Mouse (Mus musculus) forebrain, embryonic 13.5 days (tissue): ENCODE measurements around the gene Eaf2. TPM values are rescaled to one million over a fixed set of nuclear protein-coding genes. Genes with fewer than 3 reads are reported as not detected.

Experiments
- ATAC-seq: fragments of 200-750 bp; cut with Nextera tagmentation; 2 replicates; pipeline ENCODE4 v1.8.0; 2017
- H3K27ac ChIP-seq: fragments of 300-500 bp; sonication (generic); 2 replicates; pipeline ENCODE4 v1.5.1; 2015; ENCODE audit warnings: inconsistent platforms, mild to moderate bottlenecking, moderate library complexity
- H3K27me3 ChIP-seq: fragments of 300-500 bp; sonication (generic); 2 replicates; pipeline ENCODE4 v1.6.1; 2015; ENCODE audit warnings: mild to moderate bottlenecking, inconsistent platforms
- H3K36me3 ChIP-seq: fragments of 300-500 bp; sonication (generic); 2 replicates; pipeline ENCODE4 v1.6.1; 2015; ENCODE audit warnings: mild to moderate bottlenecking, inconsistent platforms; ENCODE audit not compliant: poor library complexity, severe bottlenecking
- H3K4me1 ChIP-seq: fragments of 300-500 bp; sonication (generic); 2 replicates; pipeline ENCODE4 v1.6.1; 2015; ENCODE audit warnings: inconsistent platforms
- H3K4me2 ChIP-seq: fragments of 300-500 bp; sonication (generic); 2 replicates; pipeline ENCODE4 v1.6.1; 2015; ENCODE audit warnings: inconsistent platforms, mild to moderate bottlenecking, moderate library complexity
- H3K4me3 ChIP-seq: fragments of 300-500 bp; sonication (generic); 2 replicates; pipeline ENCODE4 v1.5.1; 2015; ENCODE audit warnings: mild to moderate bottlenecking, inconsistent platforms
- H3K9ac ChIP-seq: fragments of 300-500 bp; sonication (generic); 2 replicates; pipeline ENCODE4 v1.6.1; 2015; ENCODE audit warnings: mild to moderate bottlenecking, inconsistent platforms
- H3K9me3 ChIP-seq: fragments of 300-500 bp; sonication (generic); replicated peaks from 2 replicates; pipeline ENCODE4 v1.6.1; 2016; ENCODE audit warnings: inconsistent platforms
- WGBS: fragments of 180-500 bp; shearing (Covaris S2); methylation state at CpG from one replicate; pipeline ENCODE4 v1.1.7; 2015; 5-methylcytosine and 5-hydroxymethylcytosine counted together
- microRNA-seq: library from miRNA; unstranded; fragments of <30 nt; microRNA quantifications from one replicate; pipeline ENCODE4, GENCODE M21; 2016
- polyA plus RNA-seq: library from polyadenylated mRNA; unstranded; fragments of >200 nt; fragmentation: Nextera tagmentation; extraction: Ambion mirVana; gene quantifications from 2 replicates; pipeline ENCODE4 v1.2.1, GENCODE M21; 2015

Eaf2 gene
- polyA plus RNA-seq, 1 experiment from 2014 or later, result 0.99 TPM

DNA sequence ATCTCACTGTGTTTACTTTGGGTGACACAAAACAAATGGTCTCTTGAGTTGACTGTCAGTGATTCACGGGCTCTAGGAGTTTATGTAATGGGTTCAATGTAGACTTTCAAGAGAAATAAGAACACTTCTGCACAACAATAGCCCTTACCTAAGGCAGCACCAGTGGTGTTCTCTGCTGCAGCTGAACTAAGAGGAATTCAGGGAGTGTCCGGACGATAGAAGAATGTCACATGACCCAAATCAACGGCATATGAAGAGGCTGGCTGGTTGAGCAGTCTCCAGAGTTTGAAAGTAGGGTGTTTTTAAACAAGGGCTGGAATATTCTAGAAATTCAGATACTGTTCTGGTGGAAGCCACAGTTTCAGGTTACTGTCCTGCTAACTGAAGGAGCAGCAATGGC is 127.7 kb downstream of the Eaf2 start:
- no peaks in the 10 kb centered on the region for H3K9me3 ChIP-seq
- H3K27me3 ChIP-seq, result no peaks in the 10 kb centered on the region
- H3K27ac ChIP-seq, result no peak overlapping the region
- no peaks in the 10 kb centered on the region for H3K4me1 ChIP-seq
- no peak overlapping the region for H3K4me3 ChIP-seq
- no peak for ATAC-seq
- H3K36me3 ChIP-seq, result no peaks in the 10 kb centered on the region
- H3K4me2 ChIP-seq, result no peak overlapping the region
- 86% methylated on average over 4 of the region's 4 CpGs for WGBS
- no peak overlapping the region for H3K9ac ChIP-seq

DNA sequence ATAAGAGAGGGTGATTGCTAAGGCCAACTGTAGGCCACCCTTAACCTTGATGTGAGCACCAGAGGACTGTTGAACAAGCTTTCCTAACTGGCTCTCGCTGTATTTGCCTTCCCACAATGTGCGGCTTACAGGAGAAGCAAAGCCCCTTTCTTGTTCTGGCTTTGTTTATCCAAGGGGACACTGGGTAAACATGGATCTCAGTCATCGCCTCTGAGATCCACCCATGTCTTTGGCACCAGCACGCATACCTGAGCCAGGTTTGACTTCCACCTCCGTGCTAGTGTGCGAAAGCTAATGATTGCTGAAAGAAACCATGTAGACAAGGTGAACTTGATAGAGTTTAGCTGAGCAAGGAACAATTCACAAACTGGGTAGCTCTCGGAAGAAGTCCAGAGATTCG is 131.2 kb downstream of the Eaf2 start:
- Histone ChIP-seq H3K4me2 (no peak overlapping the region), H3K27ac (no peak overlapping the region), H3K4me1 (no peaks in the 10 kb centered on the region), H3K4me3 (no peak overlapping the region), H3K9ac (no peak overlapping the region), H3K9me3 (no peaks in the 10 kb centered on the region), H3K27me3 (no peaks in the 10 kb centered on the region), H3K36me3 (no peaks in the 10 kb centered on the region)
- ATAC-seq, result no peak
- WGBS, result 91% methylated on average over 8 of the region's 8 CpGs

Small RNA genes within 50 kb of the gene (microRNA-seq; reads per million reads assigned to microRNA genes)
- not detected for gene Gm22617

Other genes with a start within 250 kb of the Eaf2 start
- 0.77 and 0.85 TPM in 2 replicates for gene Cd86, start 208.9 kb downstream of the Eaf2 start, polyA plus RNA-seq
- gene Ildr1, start 181.0 kb downstream of the Eaf2 start, polyA plus RNA-seq, result not detected in 2 replicates
- gene Slc15a2, start 90.0 kb downstream of the Eaf2 start, polyA plus RNA-seq, result 13.0 and 14.6 TPM in 2 replicates
- gene Iqcb1, start 46.6 kb downstream of the Eaf2 start, polyA plus RNA-seq, result 60.3 and 60.4 TPM in 2 replicates
- gene Golgb1, start 137 bp upstream of the Eaf2 start, polyA plus RNA-seq, result 93.8 and 97.1 TPM in 2 replicates
- gene Hcls1, start 60.0 kb upstream of the Eaf2 start, polyA plus RNA-seq, result 1.5 and 1.7 TPM in 2 replicates
- 0.05 and 0.13 TPM in 2 replicates for gene Fbxo40, start 115.5 kb upstream of the Eaf2 start, polyA plus RNA-seq
- 9.2 and 9.5 TPM in 2 replicates for gene Polq, start 136.8 kb upstream of the Eaf2 start, polyA plus RNA-seq